Mouse (Mus musculus) ES-Bruce4 (cell line): Measurements from ENCODE around the gene Ogt.

Experiments used
- CTCF ChIP-seq: IDR thresholded peaks from one replicate; pipeline ENCODE4 v1.8.1; 2011; ENCODE audit warnings: low read depth, low read length
- EP300 ChIP-seq: IDR thresholded peaks from 2 replicates; pipeline ENCODE4 v1.6.1; 2011; ENCODE audit warnings: low read depth, low read length; ENCODE audit not compliant: insufficient read depth
- POLR2A ChIP-seq: IDR thresholded peaks from one replicate; pipeline ENCODE4 v1.8.1; 2011; ENCODE audit warnings: low read length; ENCODE audit not compliant: insufficient read depth

DNA sequence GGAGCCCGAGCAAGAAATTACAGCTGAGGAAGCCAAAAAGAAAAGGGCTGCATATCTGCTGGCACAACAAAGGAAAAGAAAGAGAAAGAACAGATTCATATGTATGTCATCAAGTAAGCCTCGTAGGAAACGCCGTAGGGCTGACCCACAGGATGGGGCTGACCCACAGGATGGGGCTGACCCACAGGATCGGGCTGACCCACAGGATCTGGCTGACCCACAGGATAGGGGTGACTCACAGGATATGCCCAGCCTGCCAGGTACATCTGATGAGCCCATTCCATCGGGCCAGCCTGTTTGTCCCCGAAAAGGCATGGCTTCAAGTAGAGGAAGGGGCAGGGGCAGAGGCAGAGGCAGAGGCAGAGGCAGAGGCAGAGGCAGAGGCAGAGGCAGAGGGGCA lies 65.3 kb downstream of the Ogt start:
- TF ChIP-seq CTCF (no peak), POLR2A (no peak), EP300 (no peak)
